In the genomic region with DNA sequence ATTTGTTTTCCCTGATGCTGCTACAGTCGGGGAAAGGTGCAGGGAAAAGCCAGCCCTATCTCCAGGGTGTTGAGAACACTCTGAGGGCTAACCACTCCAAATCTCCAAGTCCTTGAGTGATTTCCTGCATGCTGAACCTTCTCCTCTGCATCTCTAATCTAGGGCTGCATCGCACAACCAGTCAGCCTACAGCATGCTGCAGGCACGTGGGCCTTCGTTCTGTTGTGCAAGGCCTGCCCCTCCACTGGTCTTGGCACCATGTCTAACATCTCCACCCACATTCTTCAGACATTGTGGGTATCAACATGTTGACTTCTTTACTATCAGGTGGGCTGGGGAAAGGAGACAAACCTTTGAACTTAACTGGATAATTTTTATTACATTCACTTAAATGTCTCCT, we compare ENCODE assay signal across 24 mouse cellular contexts. TPM values are rescaled to one million over a fixed set of nuclear protein-coding genes. Genes with fewer than 3 reads are reported as not detected.
DNase-seq lines count a peak whose midpoint lies in the region; ATAC-seq and TF ChIP-seq lines count a peak whose summit lies in the region.
"Had no signal": no experiment of that assay in that cellular context is flagged by ENCODE, and none has a peak within 500 bp of the region (broad histone marks: within the 10 kb centered on the region; RNA-seq: fewer than 3 reads in every experiment).

No protein-coding gene starts in this region.

- no peak overlapping the region for H3K4me3 ChIP-seq in kidney, adult 2 months (ENCODE audit: insufficient read depth, low read depth, low read length)
- no peak overlapping the region for H3K4me3 ChIP-seq in lung, postnatal 0 days (ENCODE audit: low read depth, low read length)
- H3K4me3 ChIP-seq in midbrain, embryonic 11.5 days (ENCODE audit: low read depth, low read length) = no peak overlapping the region
- H3K4me3 ChIP-seq in midbrain, embryonic 16.5 days (ENCODE audit: low read depth, low read length) = no peak overlapping the region
- no peak overlapping the region for H3K4me3 ChIP-seq in gastrocnemius, adult 2 months
- H3K4me3 ChIP-seq: forebrain, embryonic 10.5 days; forebrain, embryonic 13.5 days; heart, embryonic 13.5 days had no signal

- peak; percentile 36 for DNase-seq in kidney, adult 2 months
- DNase-seq in kidney, postnatal 14 days = no peak
- peak; percentile 50 for DNase-seq in lung, postnatal 0 days (ENCODE audit: low spot score)
- no peak for DNase-seq in lung, postnatal 14 days
- peak; percentile 35 for DNase-seq in midbrain, embryonic 11.5 days (ENCODE audit: low spot score, missing footprints)
- no peak for DNase-seq in gastrocnemius, adult 2 months
- DNase-seq: adrenal gland, adult 8-10 months; adrenal gland, postnatal 25 days; cerebellum, adult 18-20 months; cerebellum, adult 9-10 months; cerebellum, postnatal 14 days; gastrocnemius, postnatal 14 days; heart, adult 11 months; heart, postnatal 14 days; heart, postnatal 4 days had no signal

- H3K9ac ChIP-seq in lung, postnatal 0 days (replicated peaks; ENCODE audit: low read depth) = no peak overlapping the region
- no peak overlapping the region for H3K9ac ChIP-seq in midbrain, embryonic 11.5 days (ENCODE audit: low read length)
- no peak overlapping the region for H3K9ac ChIP-seq in midbrain, embryonic 16.5 days (ENCODE audit: low read depth, low read length)
- H3K9ac ChIP-seq: forebrain, embryonic 13.5 days; heart, embryonic 13.5 days; hindbrain, embryonic 14.5 days had no signal

- ATAC-seq in lung, postnatal 0 days = peak; percentile 57
- no peak for ATAC-seq in midbrain, embryonic 11.5 days (ENCODE audit: low FRiP score)
- no peak for ATAC-seq in midbrain, embryonic 16.5 days
- ATAC-seq: activated CD4-positive, CD25-positive, alpha-beta regulatory T cell, adult 4 months; CD4-positive, CD25-positive, alpha-beta regulatory T cell, adult 4 months; forebrain, embryonic 13.5 days; forebrain, embryonic 16.5 days; hindbrain, postnatal 0 days had no signal

- no peaks in the 10 kb centered on the region for H3K9me3 ChIP-seq in lung, postnatal 0 days (ENCODE audit: low read length)
- no peaks in the 10 kb centered on the region for H3K9me3 ChIP-seq in midbrain, embryonic 11.5 days (ENCODE audit: control insufficient read depth, low read length)
- no peaks in the 10 kb centered on the region for H3K9me3 ChIP-seq in midbrain, embryonic 16.5 days (replicated peaks; ENCODE audit: control insufficient read depth, low read length, poor library complexity, severe bottlenecking)
- H3K9me3 ChIP-seq: forebrain, embryonic 10.5 days; forebrain, embryonic 13.5 days; heart, embryonic 13.5 days had no signal

- no peak overlapping the region for H3K4me2 ChIP-seq in lung, postnatal 0 days (replicated peaks; ENCODE audit: low read depth, low read length)
- no peak overlapping the region for H3K4me2 ChIP-seq in midbrain, embryonic 11.5 days
- no peak overlapping the region for H3K4me2 ChIP-seq in midbrain, embryonic 16.5 days (ENCODE audit: low read length)
- H3K4me2 ChIP-seq: forebrain, embryonic 13.5 days; heart, embryonic 13.5 days; hindbrain, embryonic 14.5 days had no signal

- peak overlapping the region; percentile 96 for H3K27ac ChIP-seq in kidney, adult 2 months (ENCODE audit: insufficient read depth, low read depth, low read length)
- H3K27ac ChIP-seq in lung, postnatal 0 days (ENCODE audit: low read length) = no peak overlapping the region
- no peak overlapping the region for H3K27ac ChIP-seq in midbrain, embryonic 11.5 days (ENCODE audit: low read depth, low read length)
- H3K27ac ChIP-seq in midbrain, embryonic 16.5 days (ENCODE audit: low read length) = no peak overlapping the region
- no peak overlapping the region for H3K27ac ChIP-seq in gastrocnemius, adult 2 months
- H3K27ac ChIP-seq: forebrain, embryonic 10.5 days; forebrain, embryonic 13.5 days; heart, embryonic 13.5 days; hindbrain, embryonic 14.5 days; hindbrain, postnatal 0 days had no signal

- peaks cover 12% of the 10 kb centered on the region; the same call in 1 of the 2 replicates for H3K36me3 ChIP-seq in kidney, adult 2 months (ENCODE audit: control insufficient read depth, insufficient read depth, low read length)
- H3K36me3 ChIP-seq in lung, postnatal 0 days (ENCODE audit: insufficient read depth, low read length) = no peaks in the 10 kb centered on the region
- H3K36me3 ChIP-seq in midbrain, embryonic 11.5 days (ENCODE audit: control insufficient read depth, insufficient read depth, low read length) = no peaks in the 10 kb centered on the region
- H3K36me3 ChIP-seq in midbrain, embryonic 16.5 days (ENCODE audit: control insufficient read depth, insufficient read depth, low read length) = no peaks in the 10 kb centered on the region

- peaks cover 43% of the 10 kb centered on the region for H3K4me1 ChIP-seq in kidney, adult 2 months (ENCODE audit: control insufficient read depth, insufficient read depth, low read length)
- peaks cover 9% of the 10 kb centered on the region; the same call in 1 of the 2 replicates for H3K4me1 ChIP-seq in lung, postnatal 0 days (ENCODE audit: insufficient read depth, low read depth, low read length)
- no peaks in the 10 kb centered on the region for H3K4me1 ChIP-seq in midbrain, embryonic 11.5 days (ENCODE audit: control insufficient read depth, insufficient read depth, low read length)
- H3K4me1 ChIP-seq in midbrain, embryonic 16.5 days (ENCODE audit: control insufficient read depth, insufficient read depth, low read length) = no peaks in the 10 kb centered on the region
- H3K4me1 ChIP-seq: forebrain, embryonic 10.5 days had no signal

- TF ChIP-seq EP300 in lung, postnatal 0 days (IDR thresholded peaks at IDR 0.05) = no peak

- no peaks in the 10 kb centered on the region for H3K27me3 ChIP-seq in kidney, adult 2 months (replicated peaks; ENCODE audit: control insufficient read depth, insufficient read depth, low read length)
- H3K27me3 ChIP-seq in lung, postnatal 0 days (replicated peaks; ENCODE audit: insufficient read depth, low read length) = no peaks in the 10 kb centered on the region
- no peaks in the 10 kb centered on the region for H3K27me3 ChIP-seq in midbrain, embryonic 11.5 days (ENCODE audit: control insufficient read depth, insufficient read depth, low read length)
- no peaks in the 10 kb centered on the region for H3K27me3 ChIP-seq in midbrain, embryonic 16.5 days (ENCODE audit: control insufficient read depth, insufficient read depth, low read depth, low read length)
- H3K27me3 ChIP-seq: forebrain, embryonic 13.5 days; heart, embryonic 13.5 days had no signal

- intact Hi-C loops in gastrocnemius, adult 2 months (cut with DNase I) = no loop called here

- WGBS in kidney, adult 2 months = 37% methylated on average over 4 of the region's 4 CpGs
- WGBS in lung, postnatal 0 days = 53% methylated on average over 4 of the region's 4 CpGs
- WGBS in midbrain, embryonic 11.5 days = 78% methylated on average over 4 of the region's 4 CpGs
- 82% methylated on average over 4 of the region's 4 CpGs for WGBS in midbrain, embryonic 16.5 days

- TF ChIP-seq POLR2A in kidney, adult 2 months (IDR thresholded peaks at IDR 0.05; ENCODE audit: low read depth, low read length) = no peak

- no peak for TF ChIP-seq CTCF in kidney, adult 2 months (conservative IDR thresholded peaks at IDR 0.05; ENCODE audit: insufficient read depth, insufficient read length, low read depth, low read length)
- TF ChIP-seq CTCF in lung, postnatal 0 days (IDR thresholded peaks at IDR 0.05) = no peak
- no peak for TF ChIP-seq CTCF in gastrocnemius, adult 2 months (IDR thresholded peaks at IDR 0.05)

RNA-seq across cellular contexts. Expression of a gene that starts 44.2 kb away (rescaled TPM):
- 86.3 and 105 TPM in 2 replicates for polyA plus RNA-seq in kidney, adult 2 months (2012; rRNA removed)
- 26.1 and 28.5 TPM in 2 replicates for polyA plus RNA-seq in lung, postnatal 0 days (2015; fragmentation: Nextera tagmentation; extraction: Ambion mirVana)
- 4.2 and 4.6 TPM in 2 replicates for polyA plus RNA-seq in midbrain, embryonic 11.5 days (2014; fragmentation: Nextera tagmentation; extraction: Ambion mirVana)
- polyA plus RNA-seq in midbrain, embryonic 16.5 days (2015; fragmentation: Nextera tagmentation; extraction: Ambion mirVana) = 4.2 and 4.6 TPM in 2 replicates
- total RNA-seq in gastrocnemius, adult 2 months (2021) = 1 to 10 TPM; 3.5 to 8.1 TPM
- polyA plus RNA-seq: activated CD4-positive, CD25-positive, alpha-beta regulatory T cell, adult 4 months; CD4-positive, CD25-positive, alpha-beta regulatory T cell, adult 4 months had no signal

Comparison
In these comparisons a context has a peak if more than half of its experiments do, and no peak if none do; other contexts are left out.
1. DNase-seq: peak in kidney, adult 2 months (single experiment), lung, postnatal 0 days (single experiment) and midbrain, embryonic 11.5 days (single experiment); none in kidney, postnatal 14 days (single experiment), lung, postnatal 14 days (single experiment) and gastrocnemius, adult 2 months (single experiment).